Mouse (Mus musculus): ENCODE data around the gene Ier2. TPM values are rescaled to one million over a fixed set of nuclear protein-coding genes. Genes with fewer than 3 reads are reported as not detected.

The Ier2 gene
- total and polyA plus RNA-seq, 3 experiments, result 24.9 to 34.8 (median 27.0) TPM

DNA sequence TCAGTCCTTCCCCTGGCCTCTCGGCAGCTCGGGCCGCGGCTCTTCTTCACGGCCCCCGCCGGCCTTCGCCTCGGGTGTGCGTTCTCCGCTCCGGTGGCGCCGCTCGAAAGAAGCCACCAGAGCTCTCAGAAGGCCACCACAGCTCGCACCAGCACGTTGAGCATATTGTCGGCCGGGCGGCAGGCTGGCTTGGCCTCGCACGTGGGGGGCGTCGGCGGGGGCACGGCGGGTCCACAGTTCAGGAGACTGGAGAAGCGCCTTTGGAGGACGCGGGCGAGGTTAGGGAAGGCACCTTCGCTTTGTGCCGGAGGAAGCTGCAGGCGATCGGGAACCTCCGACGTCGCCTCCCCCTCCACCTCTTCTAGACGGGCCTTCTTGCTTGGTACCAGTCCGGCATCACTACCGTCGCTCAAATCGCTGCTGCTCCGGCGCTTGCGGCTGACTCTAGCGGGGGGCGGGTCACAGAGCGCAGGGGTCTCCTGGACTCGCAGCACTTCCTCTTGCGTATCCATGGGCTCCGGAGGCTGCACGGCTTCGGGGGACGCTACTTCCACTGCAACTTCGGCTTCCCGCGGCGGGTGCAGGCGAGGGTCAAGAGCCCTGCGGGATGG is 586 bp downstream of the Ier2 start:
- DNase-seq, result peak; percentile 75

DNA sequence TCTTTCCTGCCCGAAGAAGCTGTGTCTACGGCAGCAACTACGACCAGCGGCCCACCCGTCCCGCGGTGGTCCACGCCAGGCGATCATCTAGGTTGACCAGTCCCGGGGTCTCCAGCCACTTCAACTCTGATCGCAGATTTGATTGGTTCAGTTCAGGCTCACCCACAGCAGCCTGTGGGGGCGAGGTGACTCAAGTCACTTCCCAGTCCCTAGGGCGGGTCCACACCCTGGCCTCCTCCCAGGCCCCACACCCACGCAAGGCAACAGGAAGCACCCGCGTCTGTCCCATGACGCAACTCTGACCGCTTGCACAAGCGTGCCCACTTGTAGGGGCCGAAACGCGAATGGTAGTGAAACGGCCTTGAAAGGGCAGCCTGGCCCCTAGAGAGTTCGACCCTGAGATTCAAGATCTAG is 1.2 kb downstream of the Ier2 start:
- peak; percentile 97 for DNase-seq

DNA sequence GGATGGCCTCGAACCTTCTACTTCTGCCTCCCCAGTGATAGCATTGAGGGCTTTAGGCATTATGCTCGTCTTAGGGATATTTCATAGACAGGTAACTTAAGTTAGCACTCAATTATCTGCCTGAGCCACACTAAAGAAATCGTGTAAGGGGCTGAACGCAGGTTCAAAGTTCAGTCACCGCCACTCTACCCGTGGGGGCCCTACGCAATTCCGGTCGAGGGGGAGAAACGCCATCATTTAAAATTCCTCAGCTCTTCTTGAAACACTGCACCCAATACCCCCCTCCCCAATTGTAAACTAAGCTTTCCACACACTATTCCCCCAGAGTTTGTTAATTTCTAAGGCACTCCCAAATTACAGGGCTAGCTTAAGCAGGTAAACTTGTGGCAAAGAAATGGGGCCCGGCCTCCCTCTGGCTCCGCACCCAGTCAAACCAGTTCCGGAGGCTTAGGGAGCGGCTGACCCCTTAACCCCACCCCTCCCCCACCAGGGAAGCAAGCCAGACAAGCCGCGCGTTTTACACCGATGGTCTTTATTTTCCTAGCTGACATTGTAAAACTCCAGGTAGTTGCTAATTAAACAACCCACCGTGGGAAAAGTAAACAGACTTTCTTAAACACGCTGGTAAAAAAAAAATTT is 1.7 kb downstream of the Ier2 start:
- DNase-seq, result peak; percentile 65

DNA sequence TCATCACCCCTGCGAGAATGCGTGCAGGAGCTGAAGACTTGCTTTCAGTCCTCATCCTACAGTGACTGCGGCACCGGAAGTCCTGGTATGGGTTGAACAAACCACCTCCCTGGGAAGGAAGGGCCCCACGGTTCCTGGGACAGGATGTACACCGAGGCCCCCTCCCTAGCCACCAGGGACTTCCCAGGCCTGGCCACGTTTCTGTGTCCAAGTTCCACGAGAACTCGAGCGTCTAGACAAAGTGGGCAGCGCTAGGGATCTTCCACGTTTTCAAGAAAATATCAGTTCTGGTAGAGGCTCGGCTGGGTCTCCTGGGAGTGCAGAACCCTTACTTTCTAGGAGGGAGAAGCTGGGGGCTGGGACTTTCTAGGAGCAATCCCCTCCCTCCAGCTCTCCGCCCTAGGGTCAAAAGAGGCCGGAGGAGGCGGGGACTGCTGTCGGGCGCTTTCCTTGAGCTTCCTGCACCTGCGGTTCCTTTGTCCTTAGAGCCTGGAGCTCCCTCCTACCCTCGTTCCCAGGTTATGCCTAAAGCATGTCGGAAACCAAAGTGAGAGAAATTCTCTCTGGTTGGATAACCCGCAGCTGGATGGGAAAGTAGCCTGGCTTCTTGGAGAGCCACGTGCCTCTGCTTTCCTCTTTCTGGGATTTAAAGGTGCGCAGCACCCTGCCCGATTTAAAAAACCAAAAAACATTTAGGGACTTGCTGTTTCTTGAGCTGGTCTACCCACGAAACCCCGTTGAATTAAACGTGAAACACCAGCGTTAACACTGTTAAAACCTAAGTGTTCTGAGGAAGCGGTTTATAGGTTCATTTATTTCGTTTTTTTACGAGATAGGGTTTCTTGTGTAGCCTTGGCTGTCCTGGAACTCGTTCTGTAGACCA is 2.5 kb downstream of the Ier2 start:
- DNase-seq, result peak; percentile 73

DNA sequence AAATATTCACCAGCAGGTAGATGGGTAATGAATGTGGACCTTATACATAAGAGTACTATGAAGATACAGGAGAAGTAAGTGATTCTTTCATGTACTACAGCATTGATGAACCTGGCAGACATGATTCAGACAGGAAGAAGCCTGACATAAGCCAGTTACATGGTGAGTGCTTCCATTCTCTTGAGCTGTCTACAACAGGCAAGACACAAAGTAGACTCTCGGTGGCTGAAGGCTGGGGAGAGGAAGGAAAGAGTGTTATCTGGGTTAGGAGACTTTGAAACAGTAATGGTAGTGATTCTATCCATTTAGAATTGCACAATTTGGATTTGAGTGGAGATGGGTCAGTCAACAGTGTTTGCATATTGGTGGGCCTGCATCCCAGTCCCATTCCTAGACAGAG is 3.7 kb downstream of the Ier2 start:
- DNase-seq, result no peak

DNA sequence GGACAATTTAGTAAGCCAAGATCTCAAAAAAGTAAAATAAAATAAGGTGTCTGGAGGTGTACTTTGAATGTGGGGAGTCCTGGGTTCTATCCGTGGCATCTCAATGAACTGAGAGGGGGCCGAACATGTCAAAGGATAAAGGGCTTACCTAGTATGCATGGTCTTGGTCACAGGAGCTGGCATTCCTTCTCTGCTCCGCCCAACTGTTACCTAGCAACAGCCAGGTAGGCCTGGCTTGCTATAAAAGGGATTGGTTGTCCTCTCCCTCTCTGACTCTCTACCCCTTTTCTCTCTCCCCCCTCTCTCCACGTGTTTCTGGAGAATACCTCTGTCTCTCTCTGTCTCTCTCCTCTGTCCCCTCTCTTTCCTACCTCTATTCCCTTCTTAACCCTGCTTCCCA is 5.0 kb downstream of the Ier2 start:
- DNase-seq, result no peak

DNA sequence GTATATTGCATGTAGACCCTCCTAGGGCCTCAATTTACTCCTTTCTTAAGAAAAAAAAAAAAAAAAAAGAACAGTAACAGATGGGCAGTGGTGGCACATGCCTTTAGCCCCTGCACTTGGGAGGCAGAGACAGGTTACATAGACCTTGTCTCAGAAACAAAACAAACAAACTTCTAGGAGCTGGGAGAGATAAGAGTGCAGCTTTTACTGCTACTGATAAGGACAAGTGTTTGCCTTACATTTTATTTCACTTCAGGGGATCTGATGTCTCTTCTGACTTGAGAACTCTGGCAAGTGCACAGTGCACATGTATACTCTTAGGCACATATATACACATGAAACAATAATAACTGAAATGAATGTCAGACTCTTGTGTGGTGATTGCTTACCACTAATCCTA is 5.4 kb downstream of the Ier2 start:
- no peak for DNase-seq

DNA sequence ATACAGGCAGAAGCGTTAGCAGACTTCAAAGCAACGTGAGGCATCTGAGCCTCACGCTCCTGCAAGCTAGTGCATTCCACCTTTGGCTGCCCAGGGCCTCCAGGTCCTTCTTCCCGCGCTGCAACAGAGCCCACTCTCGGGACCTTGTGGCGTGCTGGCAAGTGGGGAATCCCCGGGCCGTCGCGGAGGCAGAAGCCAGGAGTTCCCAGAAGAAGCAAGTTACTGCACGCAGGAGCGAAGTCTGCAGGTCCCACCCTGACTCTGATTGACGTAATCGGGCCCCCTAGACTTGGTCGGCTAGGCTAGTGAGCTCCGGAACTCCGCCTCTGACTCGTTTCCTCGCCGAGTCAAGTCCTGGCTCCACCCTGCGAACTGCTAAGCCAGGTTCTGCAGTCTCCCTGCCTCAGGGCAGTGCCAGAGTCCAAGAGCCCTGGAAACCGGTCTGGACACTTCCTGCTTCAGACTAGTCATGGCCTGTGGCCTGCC is 6.0 kb downstream of the Ier2 start:
- peak; percentile 84 for DNase-seq

DNA sequence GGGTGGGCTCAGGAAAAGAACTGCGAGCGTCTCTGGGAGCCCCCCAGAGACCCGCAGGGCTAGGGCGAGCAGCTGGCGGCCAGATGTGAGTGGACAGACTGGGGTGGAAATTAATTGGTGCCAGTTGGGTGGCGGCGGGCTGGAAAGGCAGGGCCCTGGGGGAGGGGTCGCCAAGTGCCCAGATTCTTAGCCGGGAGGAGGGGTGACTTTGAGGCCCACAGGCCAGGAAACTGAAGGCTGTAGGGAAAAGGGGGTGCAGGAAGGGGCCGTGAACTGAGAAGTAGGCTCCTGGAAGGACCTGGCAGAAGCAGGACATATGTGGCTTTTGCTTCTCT is 6.5 kb downstream of the Ier2 start:
- DNase-seq, result no peak

DNA sequence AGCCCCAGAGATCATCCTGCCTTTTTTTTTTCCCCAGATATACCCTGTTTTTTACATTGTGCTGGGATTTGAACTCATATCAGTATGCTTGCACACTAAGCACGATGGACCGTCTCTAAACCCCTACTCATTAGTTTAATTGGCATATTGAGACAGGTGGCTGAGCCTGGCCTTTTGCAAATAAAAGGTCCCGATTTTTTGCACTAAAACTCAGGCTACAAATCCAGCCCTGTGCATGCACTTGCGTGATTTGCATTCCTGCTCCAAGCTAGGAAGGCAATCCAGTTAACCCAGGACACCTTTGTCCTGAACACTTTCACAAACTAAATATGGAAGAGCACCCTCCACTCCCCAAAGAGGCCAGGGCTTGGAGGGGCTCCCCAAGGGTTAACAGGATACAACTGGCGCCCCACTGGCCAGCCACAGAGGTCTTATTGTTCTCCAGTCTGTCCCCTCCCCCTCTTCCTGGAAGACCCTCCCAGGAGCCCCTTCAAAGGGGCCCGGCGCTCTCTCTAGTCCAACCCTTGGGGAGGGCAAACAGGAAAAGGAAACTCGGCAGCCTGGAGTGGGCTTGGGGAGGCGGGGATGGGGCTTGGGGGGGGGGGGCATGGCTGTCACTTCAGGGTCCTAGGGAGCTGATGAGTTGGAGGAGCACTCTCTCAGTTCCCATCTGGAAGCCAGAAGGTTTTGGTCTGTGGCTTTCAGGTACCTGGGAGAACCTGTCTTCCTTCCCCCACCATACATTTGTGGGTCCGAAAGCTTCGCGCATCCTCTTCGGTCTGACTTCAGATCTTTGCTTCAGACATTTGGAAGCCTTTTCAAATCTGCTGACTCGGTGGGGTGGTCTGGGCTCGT is 7.1 kb downstream of the Ier2 start:
- DNase-seq, result no peak

DNA sequence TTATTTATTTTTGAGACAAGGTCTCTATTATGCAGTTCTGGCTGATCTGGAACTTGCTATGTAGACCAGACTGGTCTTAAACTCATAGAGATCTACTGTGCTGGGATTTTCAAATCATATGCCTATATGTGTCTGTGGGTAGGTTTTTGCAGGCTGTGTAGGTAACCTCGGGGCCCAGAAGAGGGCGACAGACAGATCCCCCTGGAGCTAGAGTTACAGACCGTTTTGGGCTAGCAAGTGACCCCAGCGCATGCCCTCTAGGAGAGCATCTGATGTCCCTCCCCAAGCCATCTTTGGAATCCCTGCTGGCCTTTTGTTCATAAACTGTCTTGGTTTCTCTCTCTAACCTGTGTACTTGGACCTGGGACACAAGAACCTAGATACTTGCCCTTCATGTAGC is 8.1 kb downstream of the Ier2 start:
- no peak for DNase-seq

DNA sequence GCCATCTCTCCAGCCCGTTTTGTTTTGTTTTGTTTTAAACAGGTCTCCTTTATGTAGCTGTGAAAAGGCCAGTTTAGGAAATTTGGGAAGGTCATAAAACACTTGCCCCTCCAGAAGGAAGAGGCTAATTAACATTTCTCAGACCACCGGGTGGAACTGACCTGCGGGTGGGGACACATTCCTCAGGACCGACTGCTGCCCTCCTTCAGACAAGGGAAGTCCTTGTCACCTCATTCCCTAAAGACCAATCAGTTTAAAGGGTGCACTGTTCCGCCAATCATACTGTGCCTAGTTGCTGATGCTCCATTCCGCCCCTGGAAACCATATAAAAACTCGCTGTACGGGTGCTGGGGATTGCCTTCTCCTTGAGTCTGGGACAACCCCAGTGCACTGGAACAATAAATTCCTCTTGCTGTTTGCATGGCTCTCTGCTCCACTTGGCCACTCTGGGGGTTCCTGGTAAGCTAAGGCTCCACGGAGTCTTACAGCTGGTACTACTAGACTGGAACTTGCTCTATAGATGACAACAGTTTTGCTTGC is 9.5 kb downstream of the Ier2 start:
- DNase-seq, result no peak

DNA sequence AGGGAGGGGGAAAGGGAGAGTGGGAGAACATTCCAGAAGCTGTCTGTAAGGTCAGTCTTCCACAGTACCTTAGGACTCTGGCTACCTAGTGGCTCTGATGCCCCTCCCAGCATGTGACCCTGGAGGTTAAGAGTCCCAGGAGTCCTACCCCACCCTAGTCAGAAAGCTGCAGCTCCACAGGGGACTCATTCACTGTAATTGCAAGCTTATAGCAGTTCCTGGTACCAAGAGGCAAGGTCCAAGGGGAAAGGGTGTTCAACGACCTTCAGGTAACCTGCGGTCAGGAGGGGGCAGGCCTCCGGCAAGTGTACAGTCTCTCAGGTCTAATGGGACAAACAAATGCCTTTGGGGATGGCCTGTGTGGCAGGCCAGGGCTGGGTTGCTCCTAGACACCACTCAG is 12.4 kb downstream of the Ier2 start:
- DNase-seq, result no peak

DNA sequence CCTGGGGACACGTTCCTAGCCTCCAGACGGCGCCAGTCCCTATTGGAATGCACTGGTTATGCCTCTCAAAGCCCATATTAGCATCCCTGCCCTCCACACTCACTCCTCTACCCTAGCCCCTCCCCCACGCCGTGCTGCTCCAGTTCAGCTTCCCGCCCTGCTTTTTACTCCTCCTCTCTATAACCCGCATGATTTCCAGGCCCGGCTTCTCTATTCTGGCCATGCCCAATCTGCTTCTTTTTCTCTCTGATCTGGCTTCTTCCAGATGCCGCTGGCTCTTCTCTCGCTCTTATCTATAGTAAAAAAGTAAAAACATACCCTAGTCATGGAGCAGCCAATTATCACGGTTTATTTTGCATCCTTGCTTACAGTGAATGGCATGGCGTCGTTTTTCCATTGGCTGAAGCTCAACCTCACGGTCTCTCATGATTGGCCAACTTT is 15.2 kb downstream of the Ier2 start:
- DNase-seq, result no peak

DNA sequence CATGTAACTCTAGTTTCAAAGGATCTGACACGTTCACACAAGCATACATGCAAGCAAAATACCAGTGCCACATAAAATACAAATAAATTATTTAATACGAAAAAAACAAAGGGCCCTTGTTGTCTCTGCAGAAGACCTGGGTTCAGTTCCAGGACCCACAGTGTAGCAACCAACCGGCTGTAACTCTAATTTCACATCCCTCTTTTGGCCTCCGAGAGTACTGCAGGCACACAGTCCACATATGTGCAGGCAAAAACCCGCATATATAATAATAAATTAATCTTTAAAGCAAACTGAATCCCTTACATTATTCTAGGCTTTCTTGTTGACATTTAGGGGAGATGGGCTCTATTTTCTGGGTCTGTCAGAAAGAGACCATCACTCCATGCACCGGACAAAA is 15.9 kb downstream of the Ier2 start:
- DNase-seq, result no peak

DNA sequence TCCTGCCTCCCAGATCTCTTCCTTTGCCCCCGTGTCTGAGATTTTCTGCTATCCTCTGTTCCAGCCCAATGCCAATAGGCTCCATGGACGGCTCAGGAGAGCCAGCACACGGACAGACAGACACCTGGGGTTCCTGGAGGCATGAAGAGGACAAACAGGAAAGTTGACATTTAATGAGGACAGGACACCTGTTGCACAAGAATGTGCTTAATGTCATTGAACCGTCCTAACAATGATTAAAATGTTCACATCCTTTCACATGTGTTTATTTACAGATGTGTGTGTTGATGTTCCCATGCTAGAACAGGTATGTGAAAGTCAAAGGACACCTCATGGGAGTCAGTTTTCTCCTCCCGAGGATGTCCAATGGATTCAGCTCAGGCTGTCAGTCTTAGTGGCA is 19.6 kb downstream of the Ier2 start:
- DNase-seq, result no peak

DNA sequence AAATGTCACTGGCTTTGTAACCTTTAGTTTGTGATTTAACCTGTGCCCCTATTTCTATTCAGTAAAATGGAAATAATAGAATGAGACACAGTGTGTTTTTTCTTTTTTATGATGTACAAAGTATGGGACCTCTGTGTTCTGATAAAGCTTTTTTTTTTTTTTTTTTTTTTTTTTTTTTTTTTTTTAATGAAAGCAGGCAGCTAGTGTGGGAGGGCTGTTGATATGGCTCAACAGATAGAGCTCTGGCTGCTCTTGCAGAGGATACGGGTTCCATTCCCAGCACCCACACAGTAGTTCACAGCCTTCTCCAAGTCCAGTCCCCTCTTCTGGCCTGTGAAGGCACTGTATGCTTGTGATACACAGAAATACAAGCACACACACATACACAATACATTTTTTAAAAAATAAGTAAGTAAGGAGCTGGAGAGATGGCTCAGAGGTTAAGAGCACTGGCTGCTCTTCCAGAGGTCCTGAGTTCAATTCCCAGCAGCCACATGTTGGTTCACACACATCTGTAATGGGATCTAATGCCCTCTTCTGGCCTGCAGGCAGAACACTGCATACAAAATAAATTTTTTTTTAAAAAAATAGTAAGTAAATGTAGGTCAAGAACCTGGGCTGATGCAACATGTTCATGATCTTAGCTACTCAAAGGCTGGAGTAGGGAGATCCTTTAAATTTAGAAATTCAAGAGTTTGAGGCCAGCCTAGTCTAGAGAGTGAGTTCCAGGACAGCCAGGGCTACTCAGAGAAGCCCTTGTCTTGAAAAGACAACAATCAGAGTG is 20.9 kb downstream of the Ier2 start:
- DNase-seq, result no peak

DNA sequence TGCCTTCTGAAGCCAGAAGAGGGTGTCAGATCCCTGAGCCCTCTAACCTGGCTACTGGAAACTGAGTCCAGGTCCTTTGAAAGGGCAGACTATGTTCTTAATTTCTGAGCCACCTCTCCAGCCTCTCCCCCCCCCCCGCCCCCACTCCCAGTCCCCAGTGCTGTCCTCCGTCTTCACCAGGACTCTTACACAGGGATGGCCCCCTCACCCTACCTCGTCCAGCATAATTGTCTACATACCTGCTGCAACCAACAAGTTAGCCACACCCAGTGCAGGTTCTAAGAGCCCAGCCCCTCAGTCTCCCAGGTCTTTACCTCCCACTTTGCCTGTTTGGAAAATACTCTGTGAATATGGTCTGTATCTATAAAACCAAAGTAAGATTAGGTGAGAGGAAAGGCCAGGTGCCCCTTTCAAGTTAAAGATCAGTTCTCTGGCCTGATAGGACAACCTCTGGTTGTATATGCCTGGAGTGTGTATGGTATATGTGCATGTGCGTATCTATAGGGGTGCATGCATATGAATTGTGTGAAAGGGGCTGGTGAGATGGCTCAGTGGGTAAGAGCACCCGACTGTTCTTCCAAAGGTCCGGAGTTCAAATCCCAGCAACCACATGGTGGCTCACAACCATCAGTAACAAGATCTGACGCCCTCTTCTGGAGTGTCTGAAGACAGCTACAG is 21.9 kb downstream of the Ier2 start:
- no peak for DNase-seq

DNA sequence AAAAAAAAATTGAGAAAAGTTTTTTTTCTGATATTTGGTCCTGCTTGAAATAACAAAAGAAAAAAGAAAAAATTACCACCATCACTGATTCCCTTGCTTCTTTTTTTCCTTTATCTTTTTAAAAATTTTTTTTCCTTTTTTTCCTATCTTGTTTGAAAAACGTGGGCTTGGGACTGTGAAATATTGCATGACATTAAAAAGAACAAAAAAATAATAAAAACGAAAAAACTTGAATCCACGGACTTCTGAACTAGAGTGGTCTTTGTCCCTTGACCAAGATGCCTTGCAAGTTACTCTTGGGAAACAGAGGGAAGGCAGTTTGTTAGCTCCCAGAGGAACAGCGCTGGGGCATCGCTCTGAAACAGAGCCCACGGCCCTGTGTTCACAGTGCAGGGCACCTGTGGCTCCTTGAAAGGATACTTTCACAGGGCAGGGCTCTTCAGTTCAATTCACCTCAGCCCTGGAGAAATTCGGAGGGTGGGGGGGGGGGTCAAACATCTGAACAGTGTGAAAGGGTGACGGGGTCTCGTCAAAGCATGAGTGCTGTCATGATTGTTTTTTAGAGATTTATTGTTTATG is 22.6 kb downstream of the Ier2 start:
- DNase-seq, result no peak

Data from adrenal gland, adult 2 months (tissue).